Mouse (Mus musculus): Measurements from ENCODE around the gene Olfr628. TPM values are rescaled to one million over a fixed set of nuclear protein-coding genes. Genes with fewer than 3 reads are reported as not detected.
"Not testable (repeated sequence)": the region's sequence is repeated elsewhere in the genome, so short reads cannot be mapped to it uniquely, and the experiment has no call there.

Gene Olfr628
- polyA plus RNA-seq, 2 experiments = not detected

- Histone ChIP-seq H3K9ac (replicated peaks) (no peak within 1 kb of the TSS), H3K4me1 (replicated peaks; ENCODE audit: control insufficient read depth in 2 of 2, insufficient read depth in 2 of 2, low read length in 1 of 2) (no peaks in the 10 kb centered on the region), H3K27me3 (ENCODE audit: control insufficient read depth, insufficient read depth, low read length) (no peaks in the 10 kb centered on the region), H3K36me3 (replicated peaks; ENCODE audit: control insufficient read depth, insufficient read depth, low read depth) (no peaks in the 10 kb centered on the region), H3K9me3 (ENCODE audit: control insufficient read depth, low read length) (no peaks in the 10 kb centered on the region), H3K27ac (no peak within 1 kb of the TSS), H3K4me3 (ENCODE audit: insufficient read depth in 1 of 2, low read depth in 2 of 2, low read length in 2 of 2) (no peak within 1 kb of the TSS), H3K4me2 (ENCODE audit: low read depth) (no peak within 1 kb of the TSS)
- no peak for ATAC-seq (ENCODE audit: insufficient read depth)
- no peak for TF ChIP-seq CTCF (IDR thresholded peaks at IDR 0.05; ENCODE audit: low read depth)
- TF ChIP-seq EP300 (IDR thresholded peaks at IDR 0.05; ENCODE audit: low read depth) = no peak
- DNase-seq (ENCODE audit: low read depth in 3 of 3, low spot score in 3 of 3) = no peak
- 54% methylated on average over 2 of the region's 2 CpGs for WGBS (ENCODE audit: insufficient replicate concordance)
Measured at GRCm38 (mm10) chr7:103744843-103745242, 14.7 kb downstream of the Olfr628 start, which contains the start of gene Olfr629. Gene Olfr629 (minus strand): TSS chr7:103744943.

GRCm38 (mm10) chr7:103757233-103757632, 27.1 kb downstream of the Olfr628 start, which contains the start of gene Olfr630:
Gene Olfr630 (minus strand): TSS chr7:103757333.
- no peak for ATAC-seq (ENCODE audit: insufficient read depth)

GRCm38 (mm10) chr7:103762212-103762611, 32.0 kb downstream of the Olfr628 start:
- H3K9ac ChIP-seq (replicated peaks); H3K4me1 ChIP-seq (replicated peaks; ENCODE audit: control insufficient read depth in 2 of 2, insufficient read depth in 2 of 2, low read length in 1 of 2); H3K27me3 ChIP-seq (ENCODE audit: control insufficient read depth, insufficient read depth, low read length); H3K4me3 ChIP-seq (ENCODE audit: insufficient read depth in 1 of 2, low read depth in 2 of 2, low read length in 2 of 2); H3K36me3 ChIP-seq (replicated peaks; ENCODE audit: control insufficient read depth, insufficient read depth, low read depth); H3K27ac ChIP-seq; H3K4me2 ChIP-seq (ENCODE audit: low read depth); ATAC-seq (ENCODE audit: insufficient read depth); DNase-seq (ENCODE audit: low read depth in 3 of 3, low spot score in 3 of 3); H3K9me3 ChIP-seq (ENCODE audit: control insufficient read depth, low read length): not testable (repeated sequence)
- 38% methylated on average over 6 of the region's 6 CpGs for WGBS (ENCODE audit: insufficient replicate concordance)

More at GRCm38 (mm10) chr7:103757233-103757632, 27.1 kb downstream of the Olfr628 start, which contains the start of gene Olfr630:
- H3K27ac ChIP-seq = no peak within 1 kb of the TSS
- 30% methylated on average over 2 of the region's 2 CpGs for WGBS (ENCODE audit: insufficient replicate concordance)
- no peak within 1 kb of the TSS for H3K4me2 ChIP-seq (ENCODE audit: low read depth)
- no peaks in the 10 kb centered on the region for H3K4me1 ChIP-seq (replicated peaks; ENCODE audit: control insufficient read depth in 2 of 2, insufficient read depth in 2 of 2, low read length in 1 of 2)
- no peaks in the 10 kb centered on the region for H3K9me3 ChIP-seq (ENCODE audit: control insufficient read depth, low read length)
- no peaks in the 10 kb centered on the region for H3K27me3 ChIP-seq (ENCODE audit: control insufficient read depth, insufficient read depth, low read length)
- H3K36me3 ChIP-seq (replicated peaks; ENCODE audit: control insufficient read depth, insufficient read depth, low read depth) = no peaks in the 10 kb centered on the region
- TF ChIP-seq CTCF (IDR thresholded peaks at IDR 0.05; ENCODE audit: low read depth) (no peak), EP300 (IDR thresholded peaks at IDR 0.05; ENCODE audit: low read depth) (no peak)
- DNase-seq (ENCODE audit: low read depth in 3 of 3, low spot score in 3 of 3) = no peak
- no peak within 1 kb of the TSS for H3K4me3 ChIP-seq (ENCODE audit: insufficient read depth in 1 of 2, low read depth in 2 of 2, low read length in 2 of 2)
- H3K9ac ChIP-seq (replicated peaks) = no peak within 1 kb of the TSS

GRCm38 (mm10) chr7:103767687-103768086, 37.5 kb downstream of the Olfr628 start:
- not testable (repeated sequence) for H3K4me1 ChIP-seq (replicated peaks; ENCODE audit: control insufficient read depth in 2 of 2, insufficient read depth in 2 of 2, low read length in 1 of 2); H3K27ac ChIP-seq; H3K9me3 ChIP-seq (ENCODE audit: control insufficient read depth, low read length); H3K4me3 ChIP-seq (ENCODE audit: insufficient read depth in 1 of 2, low read depth in 2 of 2, low read length in 2 of 2); H3K4me2 ChIP-seq (ENCODE audit: low read depth); H3K36me3 ChIP-seq (replicated peaks; ENCODE audit: control insufficient read depth, insufficient read depth, low read depth); H3K27me3 ChIP-seq (ENCODE audit: control insufficient read depth, insufficient read depth, low read length); H3K9ac ChIP-seq (replicated peaks)
- TF ChIP-seq EP300 (IDR thresholded peaks at IDR 0.05; ENCODE audit: low read depth) = peak; percentile 37; the same call in 1 of the 2 replicates
- 23% methylated on average over 6 of the region's 6 CpGs for WGBS (ENCODE audit: insufficient replicate concordance)
- ATAC-seq (ENCODE audit: insufficient read depth) (peak; percentile 82), DNase-seq (ENCODE audit: low read depth in 3 of 3, low spot score in 3 of 3) (peak in 1 of 3 experiments; percentile 7)

- TF ChIP-seq CTCF (IDR thresholded peaks at IDR 0.05; ENCODE audit: low read depth) (no peak), EP300 (IDR thresholded peaks at IDR 0.05; ENCODE audit: low read depth) (no peak)
- Histone ChIP-seq H3K27me3 (ENCODE audit: control insufficient read depth, insufficient read depth, low read length) (no peaks in the 10 kb centered on the region), H3K9ac (replicated peaks) (no peak within 1 kb of the TSS), H3K4me3 (ENCODE audit: insufficient read depth in 1 of 2, low read depth in 2 of 2, low read length in 2 of 2) (no peak within 1 kb of the TSS), H3K9me3 (ENCODE audit: control insufficient read depth, low read length) (no peaks in the 10 kb centered on the region), H3K27ac (no peak within 1 kb of the TSS), H3K36me3 (replicated peaks; ENCODE audit: control insufficient read depth, insufficient read depth, low read depth) (no peaks in the 10 kb centered on the region), H3K4me2 (ENCODE audit: low read depth) (no peak within 1 kb of the TSS), H3K4me1 (replicated peaks; ENCODE audit: control insufficient read depth in 2 of 2, insufficient read depth in 2 of 2, low read length in 1 of 2) (no peaks in the 10 kb centered on the region; a peak in 1 of 4 replicates)
- ATAC-seq (ENCODE audit: insufficient read depth) (no peak), DNase-seq (ENCODE audit: low read depth in 3 of 3, low spot score in 3 of 3) (no peak)
- WGBS (ENCODE audit: insufficient replicate concordance) = 64% methylated on average over 2 of the region's 2 CpGs
Measured at GRCm38 (mm10) chr7:103771494-103771893, 41.3 kb downstream of the Olfr628 start, which contains the start of gene Olfr69. Gene Olfr69 (minus strand): TSS chr7:103771594.

Data from liver, embryonic 14.5 days (tissue).